ENCODE assay signal across 21 mouse cellular contexts in the genomic region with DNA sequence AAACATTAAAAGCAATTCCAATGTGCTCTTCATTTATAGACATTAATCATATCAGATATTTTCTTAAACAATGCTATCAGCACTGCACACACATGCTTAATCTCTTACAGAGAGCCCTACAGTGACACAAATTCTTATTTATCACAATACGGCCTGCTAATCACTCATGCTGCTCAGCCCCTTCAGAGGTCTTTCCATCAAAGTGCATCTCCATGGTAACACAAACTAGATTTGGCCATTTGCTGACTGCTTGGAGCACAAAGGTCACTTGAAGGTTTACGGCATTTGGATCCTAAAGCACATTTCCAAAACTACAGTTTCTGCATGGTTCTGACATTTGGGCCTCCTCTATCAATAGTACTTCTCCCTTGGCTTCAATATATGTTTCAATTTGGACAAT.
DNase-seq lines count a peak whose midpoint lies in the region; ATAC-seq and TF ChIP-seq lines count a peak whose summit lies in the region.
"Had no signal": no experiment of that assay in that cellular context is flagged by ENCODE, and none has a peak within 500 bp of the region (broad histone marks: within the 10 kb centered on the region; RNA-seq: fewer than 3 reads in every experiment).

No protein-coding gene starts in this region.

- no peak for TF ChIP-seq POLR2A in lung, adult 2 months (IDR thresholded peaks at IDR 0.05; ENCODE audit: borderline replicate concordance, extremely low read depth, low read depth, low read length)

- no peaks in the 10 kb centered on the region for H3K27me3 ChIP-seq in forebrain, embryonic 11.5 days (ENCODE audit: control insufficient read depth, insufficient read depth, low read length)
- no peaks in the 10 kb centered on the region for H3K27me3 ChIP-seq in forebrain, embryonic 10.5 days (ENCODE audit: poor library complexity, severe bottlenecking)
- H3K27me3 ChIP-seq in hindbrain, embryonic 11.5 days (ENCODE audit: control insufficient read depth, insufficient read depth, low read length), result no peaks in the 10 kb centered on the region
- no peaks in the 10 kb centered on the region for H3K27me3 ChIP-seq in midbrain, embryonic 11.5 days (ENCODE audit: control insufficient read depth, insufficient read depth, low read length)
- H3K27me3 ChIP-seq: embryonic facial prominence, embryonic 13.5 days; heart, embryonic 12.5 days; lung, embryonic 15.5 days had no signal

- H3K4me3 ChIP-seq in forebrain, embryonic 11.5 days (ENCODE audit: low read depth, low read length), result no peak overlapping the region
- no peak overlapping the region for H3K4me3 ChIP-seq in forebrain, embryonic 10.5 days
- no peak overlapping the region for H3K4me3 ChIP-seq in hindbrain, embryonic 11.5 days (ENCODE audit: low read depth, low read length)
- no peak overlapping the region for H3K4me3 ChIP-seq in midbrain, embryonic 11.5 days (ENCODE audit: low read depth, low read length)
- H3K4me3 ChIP-seq in lung, adult 2 months (replicated peaks; ENCODE audit: extremely low read depth, low read depth, low read length), result no peak overlapping the region
- H3K4me3 ChIP-seq: embryonic facial prominence, embryonic 13.5 days; heart, embryonic 12.5 days; layer of hippocampus, adult 2 months; lung, embryonic 15.5 days; myocyte had no signal

- H3K36me3 ChIP-seq in forebrain, embryonic 11.5 days (ENCODE audit: control insufficient read depth, insufficient read depth, low read length), result no peaks in the 10 kb centered on the region
- no peaks in the 10 kb centered on the region for H3K36me3 ChIP-seq in forebrain, embryonic 10.5 days (replicated peaks)
- no peaks in the 10 kb centered on the region for H3K36me3 ChIP-seq in hindbrain, embryonic 11.5 days (ENCODE audit: control insufficient read depth, insufficient read depth, low read length)
- no peaks in the 10 kb centered on the region for H3K36me3 ChIP-seq in midbrain, embryonic 11.5 days (ENCODE audit: control insufficient read depth, insufficient read depth, low read length)
- H3K36me3 ChIP-seq: embryonic facial prominence, embryonic 13.5 days; heart, embryonic 12.5 days; lung, embryonic 15.5 days had no signal

- no peaks in the 10 kb centered on the region for H3K9me3 ChIP-seq in forebrain, embryonic 11.5 days (ENCODE audit: control insufficient read depth, low read length)
- no peaks in the 10 kb centered on the region for H3K9me3 ChIP-seq in forebrain, embryonic 10.5 days
- H3K9me3 ChIP-seq in hindbrain, embryonic 11.5 days (ENCODE audit: control insufficient read depth, low read length), result no peaks in the 10 kb centered on the region
- no peaks in the 10 kb centered on the region for H3K9me3 ChIP-seq in midbrain, embryonic 11.5 days (ENCODE audit: control insufficient read depth, low read length)
- H3K9me3 ChIP-seq: embryonic facial prominence, embryonic 13.5 days; heart, embryonic 12.5 days; lung, embryonic 15.5 days had no signal

- no peak overlapping the region for H3K4me2 ChIP-seq in forebrain, embryonic 11.5 days (ENCODE audit: low read depth, low read length, severe bottlenecking)
- H3K4me2 ChIP-seq in hindbrain, embryonic 11.5 days (replicated peaks; ENCODE audit: low read depth, low read length), result no peak overlapping the region
- no peak overlapping the region for H3K4me2 ChIP-seq in midbrain, embryonic 11.5 days
- H3K4me2 ChIP-seq: embryonic facial prominence, embryonic 13.5 days; heart, embryonic 12.5 days; liver, embryonic 11.5 days; lung, embryonic 15.5 days had no signal

- intact Hi-C loops in gastrocnemius, postnatal 36 days (cut with DNase I), result no loop called here

- H3K27ac ChIP-seq in forebrain, embryonic 11.5 days (ENCODE audit: low read depth, low read length), result no peak overlapping the region
- no peak overlapping the region for H3K27ac ChIP-seq in forebrain, embryonic 10.5 days
- no peak overlapping the region for H3K27ac ChIP-seq in hindbrain, embryonic 11.5 days (ENCODE audit: low read depth, low read length)
- H3K27ac ChIP-seq in midbrain, embryonic 11.5 days (ENCODE audit: low read depth, low read length), result no peak overlapping the region
- H3K27ac ChIP-seq: embryonic facial prominence, embryonic 13.5 days; layer of hippocampus, adult 2 months; lung, embryonic 15.5 days had no signal

- H3K9ac ChIP-seq in forebrain, embryonic 11.5 days (ENCODE audit: low read length), result no peak overlapping the region
- no peak overlapping the region for H3K9ac ChIP-seq in hindbrain, embryonic 11.5 days (ENCODE audit: low read depth, low read length)
- H3K9ac ChIP-seq in midbrain, embryonic 11.5 days (ENCODE audit: low read length), result no peak overlapping the region
- H3K9ac ChIP-seq: embryonic facial prominence, embryonic 13.5 days; heart, embryonic 12.5 days; lung, embryonic 15.5 days had no signal

- H3K4me1 ChIP-seq in forebrain, embryonic 11.5 days (replicated peaks; ENCODE audit: control insufficient read depth, insufficient read depth, low read length), result no peaks in the 10 kb centered on the region
- peaks cover 16% of the 10 kb centered on the region for H3K4me1 ChIP-seq in forebrain, embryonic 10.5 days
- H3K4me1 ChIP-seq in hindbrain, embryonic 11.5 days (replicated peaks; ENCODE audit: control insufficient read depth, insufficient read depth, low read length), result no peaks in the 10 kb centered on the region
- H3K4me1 ChIP-seq in midbrain, embryonic 11.5 days (ENCODE audit: control insufficient read depth, insufficient read depth, low read length), result peaks cover 8% of the 10 kb centered on the region; the same call in 1 of the 2 replicates
- no peaks in the 10 kb centered on the region for H3K4me1 ChIP-seq in lung, adult 2 months (ENCODE audit: control insufficient read depth, insufficient read depth, low read length)
- H3K4me1 ChIP-seq: embryonic facial prominence, embryonic 13.5 days; heart, embryonic 12.5 days; lung, embryonic 15.5 days had no signal

- TF ChIP-seq CTCF in lung, adult 2 months (IDR thresholded peaks at IDR 0.05; ENCODE audit: insufficient read depth, low read length), result no peak

- 17% methylated on average over 2 of the region's 2 CpGs for WGBS in forebrain, embryonic 11.5 days
- 21% methylated on average over 2 of the region's 2 CpGs for WGBS in forebrain, embryonic 10.5 days
- 10% methylated on average over 2 of the region's 2 CpGs for WGBS in hindbrain, embryonic 11.5 days
- 6% methylated on average over 2 of the region's 2 CpGs for WGBS in midbrain, embryonic 11.5 days
- WGBS in lung, adult 2 months, result 38% methylated on average over 2 of the region's 2 CpGs

- DNase-seq in forebrain, embryonic 11.5 days (ENCODE audit: low spot score), result no peak
- DNase-seq in forebrain, embryonic 10.5 days (ENCODE audit: extremely low spot score, low spot score), result no peak
- DNase-seq in hindbrain, embryonic 11.5 days (ENCODE audit: low spot score), result peak; percentile 44
- peak; percentile 89 for DNase-seq in midbrain, embryonic 11.5 days (ENCODE audit: low spot score, missing footprints)
- peak; percentile 7 for DNase-seq in retina, postnatal 1 day
- DNase-seq in gastrocnemius, postnatal 36 days, result no peak
- DNase-seq in lung, adult 2 months, result no peak
- no peak for DNase-seq in cerebellum, adult 11 months
- DNase-seq: adrenal gland, adult 2 months; cerebellum, adult 18-20 months; cerebellum, postnatal 36 days; kidney, postnatal 10 days; left cerebral cortex, postnatal 4 days; right cerebral cortex, postnatal 14 days had no signal

- ATAC-seq in forebrain, embryonic 11.5 days (replicated peaks; ENCODE audit: low FRiP score), result peak; percentile 58
- peak; percentile 77 for ATAC-seq in hindbrain, embryonic 11.5 days (ENCODE audit: low FRiP score)
- peak; percentile 87 for ATAC-seq in midbrain, embryonic 11.5 days (ENCODE audit: low FRiP score)
- ATAC-seq: intestine, embryonic 16.5 days had no signal

Comparison
In these comparisons a context has a peak if more than half of its experiments do, and no peak if none do; other contexts are left out.
1. DNase-seq: peak in hindbrain, embryonic 11.5 days (single experiment), midbrain, embryonic 11.5 days (single experiment) and retina, postnatal 1 day (single experiment); none in forebrain, embryonic 11.5 days (single experiment), forebrain, embryonic 10.5 days (single experiment), gastrocnemius, postnatal 36 days (0 of 2), lung, adult 2 months (single experiment) and cerebellum, adult 11 months (single experiment).
2. Peak in every context shown above with its lines, with median percentiles within 50 percentile points of each other: ATAC-seq.